Mouse (Mus musculus) cortical plate, adult 2 months (tissue): ENCODE results near the gene Ttc28. TPM values are rescaled to one million over a fixed set of nuclear protein-coding genes. Genes with fewer than 3 reads are reported as not detected.
"Not testable (repeated sequence)": the region's sequence is repeated elsewhere in the genome, so short reads cannot be mapped to it uniquely, and the experiment has no call there.

Experiments
- H3K27ac ChIP-seq: fragments of 200-500 bp; 2 replicates; pipeline ENCODE4 v1.5.1; 2012; ENCODE audit warnings: low read length, control low read depth, inconsistent platforms; ENCODE audit not compliant: insufficient read depth
- H3K4me1 ChIP-seq: fragments of 200-500 bp; 2 replicates; pipeline ENCODE4 v1.6.1; 2011; ENCODE audit warnings: low read length; ENCODE audit not compliant: control insufficient read depth, insufficient read depth
- H3K4me3 ChIP-seq: fragments of 200-500 bp; 2 replicates; pipeline ENCODE4 v1.5.1; 2011; ENCODE audit warnings: mild to moderate bottlenecking, low read length, control low read depth; ENCODE audit not compliant: insufficient read depth
- CTCF ChIP-seq: fragments of 200-500 bp; IDR thresholded peaks from 2 replicates; pipeline ENCODE4 v1.5.1; 2011; ENCODE audit warnings: mild to moderate bottlenecking, control low read depth, low read length; ENCODE audit not compliant: insufficient read depth; ENCODE audit errors: extremely low read depth
- POLR2A ChIP-seq: fragments of 200-500 bp; IDR thresholded peaks from 2 replicates; pipeline ENCODE4 v1.6.1; 2011; ENCODE audit warnings: mild to moderate bottlenecking, low read length, control low read depth; ENCODE audit not compliant: insufficient read depth; ENCODE audit errors: extremely low read depth
- polyA plus RNA-seq: library from polyadenylated mRNA; depleted of rRNA; stranded (reverse); fragments of >200 nt; gene quantifications from 2 replicates; pipeline ENCODE4 v1.2.3, GENCODE M21; 2012

Ttc28 gene
- polyA plus RNA-seq, 1 experiment = 3.7 TPM

GRCm38 (mm10) chr5:111252147-111252546, 372.5 kb downstream of the Ttc28 start:
- Histone ChIP-seq H3K27ac (no peak overlapping the region), H3K4me1 (no peaks in the 10 kb centered on the region; the same call in 1 of the 2 replicates), H3K4me3 (no peak overlapping the region)
- no peak for TF ChIP-seq POLR2A
- no peak for TF ChIP-seq CTCF

- no peak overlapping the region for H3K27ac ChIP-seq
- no peak for TF ChIP-seq POLR2A
- TF ChIP-seq CTCF = no peak
- H3K4me3 ChIP-seq = no peak overlapping the region
- no peaks in the 10 kb centered on the region; the same call in 1 of the 2 replicates for H3K4me1 ChIP-seq
Observed at GRCm38 (mm10) chr5:111254362-111254761, 374.8 kb downstream of the Ttc28 start.

- no peaks in the 10 kb centered on the region; the same call in 1 of the 2 replicates for H3K4me1 ChIP-seq
- no peak overlapping the region for H3K27ac ChIP-seq
- TF ChIP-seq CTCF (no peak), POLR2A (no peak)
- H3K4me3 ChIP-seq = no peak overlapping the region
Observed at GRCm38 (mm10) chr5:111254781-111255180, 375.2 kb downstream of the Ttc28 start.

- TF ChIP-seq CTCF = no peak
- TF ChIP-seq POLR2A = no peak
- H3K27ac ChIP-seq = no peak overlapping the region
- H3K4me3 ChIP-seq = no peak overlapping the region
- H3K4me1 ChIP-seq = no peaks in the 10 kb centered on the region; the same call in 1 of the 2 replicates
Observed at GRCm38 (mm10) chr5:111256181-111256580, 376.6 kb downstream of the Ttc28 start.

GRCm38 (mm10) chr5:111257127-111257526, 377.5 kb downstream of the Ttc28 start:
- TF ChIP-seq CTCF (peak; percentile 85), POLR2A (no peak)
- Histone ChIP-seq H3K4me1 (peaks cover 1% of the 10 kb centered on the region), H3K4me3 (no peak overlapping the region), H3K27ac (no peak overlapping the region)

GRCm38 (mm10) chr5:111261162-111261561, 381.6 kb downstream of the Ttc28 start:
- not testable (repeated sequence) for H3K27ac ChIP-seq, H3K4me3 ChIP-seq
- H3K4me1 ChIP-seq = peaks cover 12% of the 10 kb centered on the region

GRCm38 (mm10) chr5:111261733-111262573, 382.4 kb downstream of the Ttc28 start:
- H3K4me1 ChIP-seq = peaks cover 12% of the 10 kb centered on the region; the same call in 1 of the 2 replicates
- no peak overlapping the region for H3K4me3 ChIP-seq
- no peak for TF ChIP-seq POLR2A
- no peak for TF ChIP-seq CTCF
- H3K27ac ChIP-seq = peak overlapping the region; percentile 43

GRCm38 (mm10) chr5:111262574-111263239, 383.1 kb downstream of the Ttc28 start:
- Histone ChIP-seq H3K4me3 (no peak overlapping the region), H3K4me1 (peaks cover 12% of the 10 kb centered on the region; the same call in 1 of the 2 replicates), H3K27ac (peak overlapping the region; percentile 43)
- TF ChIP-seq CTCF = no peak
- no peak for TF ChIP-seq POLR2A

- Histone ChIP-seq H3K27ac (peak overlapping the region; percentile 43; the same call in 1 of the 2 replicates), H3K4me1 (peaks cover 12% of the 10 kb centered on the region; the same call in 1 of the 2 replicates), H3K4me3 (no peak overlapping the region)
- TF ChIP-seq CTCF (no peak), POLR2A (no peak)
Observed at GRCm38 (mm10) chr5:111263370-111263769, 383.8 kb downstream of the Ttc28 start.
